Mouse (Mus musculus) adrenal gland, adult 10 weeks (tissue): ENCODE results near the gene Olfr706. TPM values are rescaled to one million over a fixed set of nuclear protein-coding genes. Genes with fewer than 3 reads are reported as not detected.

Experiments
- polyA plus RNA-seq: library from polyadenylated mRNA; stranded (reverse); fragments of 350-450 nt; fragmentation: Illumina TruSeq; extraction: RNeasy Lipid Tissue Mini Kit (QIAGEN cat#74804); gene quantifications from one replicate; pipeline ENCODE4 v1.2.3, GENCODE M21; 2014; ENCODE audit warnings: low read depth, low replicate concordance

Olfr706 gene
- polyA plus RNA-seq = not detected

DNA sequence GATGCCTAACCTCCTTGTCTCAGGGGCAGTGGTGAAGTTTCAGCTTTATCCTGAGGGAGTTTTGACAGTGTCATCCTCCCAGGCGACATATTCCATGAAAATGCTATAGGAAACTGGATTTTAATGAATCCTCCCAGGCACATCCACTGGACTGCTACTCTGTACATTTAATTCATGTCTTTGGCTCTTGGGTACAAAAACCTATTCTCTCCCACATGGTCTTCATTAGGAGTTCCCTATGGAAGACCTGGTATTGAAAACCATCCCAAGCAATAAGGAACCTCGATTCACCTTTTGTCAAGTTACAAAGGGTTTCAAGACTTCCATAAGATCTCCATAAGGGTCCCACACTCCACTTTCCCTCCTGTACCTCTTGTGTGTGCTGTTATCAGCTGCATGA lies at the start of gene Olfr706:
TSS of gene Olfr706 (minus strand) at position 101 of the 400 bp plus-strand sequence.

DNA sequence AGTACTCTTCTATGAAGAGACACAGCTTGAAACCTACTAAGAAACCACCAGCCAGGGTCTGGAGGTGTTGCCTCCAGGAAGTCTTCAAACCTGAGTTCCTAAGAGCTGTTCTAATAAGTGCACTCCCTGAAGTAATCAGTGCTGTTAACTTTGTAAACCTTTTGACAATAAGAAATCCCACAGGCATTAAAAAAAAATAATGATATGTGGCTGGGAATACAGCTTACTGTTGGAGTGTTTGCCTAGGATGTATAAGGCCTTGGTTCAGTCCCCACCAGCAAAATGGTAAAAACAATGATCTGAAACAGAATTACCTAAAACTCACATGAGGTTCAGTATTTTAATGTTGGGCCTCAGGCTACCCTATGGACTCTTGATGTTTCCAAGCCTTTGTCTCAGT lies 44.2 kb upstream of the Olfr706 start, which contains the start of gene Olfr709-ps1:
TSS of gene Olfr709-ps1 (minus strand) at position 101 of the 400 bp plus-strand sequence.

DNA sequence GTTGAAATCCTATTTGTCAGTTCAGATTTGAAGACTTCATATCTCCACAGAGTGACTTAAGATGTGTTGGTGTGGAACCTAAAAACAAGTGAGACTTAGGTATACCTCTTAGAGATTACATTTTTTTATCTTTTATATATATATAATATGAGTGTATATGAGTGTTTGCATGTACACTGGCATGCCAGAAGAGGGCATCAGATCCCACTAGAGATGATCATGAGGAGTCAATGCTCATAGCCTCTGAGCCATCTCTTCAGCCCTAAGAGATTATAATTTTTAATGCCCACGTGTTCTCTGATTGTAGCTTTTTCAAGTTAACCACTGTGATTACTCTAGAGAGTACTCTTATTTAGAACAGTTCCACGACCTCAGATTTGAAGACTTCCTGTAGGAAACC lies 19.7 kb upstream of the Olfr706 start, which contains the start of gene Olfr1532-ps1:
TSS of gene Olfr1532-ps1 (plus strand) at position 326 of the 400 bp plus-strand sequence.

DNA sequence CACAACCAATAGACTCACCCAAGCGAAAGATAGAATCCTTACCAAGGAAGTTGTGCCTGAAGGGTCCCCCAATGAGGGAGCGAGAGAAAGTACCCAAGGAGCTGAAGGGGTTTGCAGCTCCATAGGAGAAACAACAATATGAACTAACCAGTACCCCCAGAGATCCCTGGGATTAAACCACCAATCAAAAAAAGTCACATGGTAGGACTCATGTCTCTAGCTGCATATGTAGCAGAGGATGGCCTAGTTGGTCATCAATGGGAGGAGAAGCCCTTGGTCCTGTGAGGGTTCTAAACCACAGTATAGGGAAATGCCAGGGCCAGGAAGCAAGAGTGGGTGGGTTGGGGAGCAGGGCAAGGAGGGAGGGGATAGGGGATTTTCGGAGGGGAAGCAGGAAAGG lies 13.2 kb upstream of the Olfr706 start, which contains the start of gene Olfr707:
TSS of gene Olfr707 (minus strand) at position 101 of the 400 bp plus-strand sequence.

DNA sequence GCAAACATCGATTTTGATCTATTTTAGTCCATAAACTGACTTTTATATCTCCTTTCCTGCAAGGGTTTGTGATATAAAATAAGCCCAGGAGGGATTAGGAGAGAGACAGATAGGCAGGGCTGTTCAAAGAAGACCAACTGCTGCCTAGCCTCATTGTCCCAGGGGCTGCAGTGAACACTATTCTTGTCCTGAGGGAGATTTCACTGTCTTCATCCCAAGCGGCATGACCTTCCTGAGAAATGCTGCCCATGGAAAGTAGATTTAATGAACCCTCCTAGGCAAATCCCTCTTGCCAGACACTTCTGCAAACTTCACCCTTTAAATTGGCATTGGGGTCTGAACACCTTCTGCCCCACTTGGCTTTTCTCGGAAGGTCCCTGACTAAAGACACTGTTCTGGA lies 11.2 kb downstream of the Olfr706 start, which contains the start of gene Olfr705:
TSS of gene Olfr705 (minus strand) at position 101 of the 400 bp plus-strand sequence.

DNA sequence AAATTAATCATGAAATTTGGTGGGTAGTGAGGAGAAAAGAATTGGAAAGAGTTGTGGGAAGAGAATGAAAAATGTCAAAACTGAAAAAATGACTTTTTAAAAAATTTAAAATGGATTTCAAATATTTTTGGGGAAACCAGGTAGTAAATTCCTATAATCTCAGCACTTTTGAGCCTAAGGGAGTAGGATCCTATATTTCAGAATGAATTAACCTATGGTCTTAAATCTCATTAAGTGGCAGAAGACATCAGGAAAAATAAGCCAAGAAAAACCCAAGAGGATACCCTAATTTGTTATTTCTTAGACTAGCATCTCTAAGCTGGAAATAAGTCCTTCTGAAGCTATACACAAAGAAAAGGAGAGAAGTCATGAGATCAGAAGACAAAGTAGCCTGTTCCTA lies 25.1 kb downstream of the Olfr706 start, which contains the start of gene Olfr704:
TSS of gene Olfr704 (plus strand) at position 301 of the 400 bp plus-strand sequence.

DNA sequence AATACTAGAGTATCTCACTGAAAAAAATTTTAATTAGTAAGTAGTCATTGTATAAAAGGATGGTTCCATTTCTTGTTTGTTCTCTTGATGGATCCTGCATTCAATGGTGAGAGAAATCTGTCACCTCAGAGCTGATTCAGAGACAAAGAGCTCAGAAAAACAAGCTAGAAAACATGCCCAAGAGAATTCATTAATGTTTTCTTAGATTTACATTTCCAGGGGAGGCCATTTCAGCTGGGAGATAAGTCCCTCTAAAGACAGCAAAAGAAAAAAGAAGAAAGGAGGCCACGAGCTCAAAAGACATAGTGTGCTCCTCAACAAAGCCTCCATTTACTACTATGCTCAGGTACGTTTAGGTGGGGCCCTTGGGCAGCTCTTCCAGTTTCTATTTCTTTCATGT lies 44.9 kb downstream of the Olfr706 start, which contains the start of gene Olfr703:
TSS of gene Olfr703 (plus strand) at position 301 of the 400 bp plus-strand sequence.

DNA sequence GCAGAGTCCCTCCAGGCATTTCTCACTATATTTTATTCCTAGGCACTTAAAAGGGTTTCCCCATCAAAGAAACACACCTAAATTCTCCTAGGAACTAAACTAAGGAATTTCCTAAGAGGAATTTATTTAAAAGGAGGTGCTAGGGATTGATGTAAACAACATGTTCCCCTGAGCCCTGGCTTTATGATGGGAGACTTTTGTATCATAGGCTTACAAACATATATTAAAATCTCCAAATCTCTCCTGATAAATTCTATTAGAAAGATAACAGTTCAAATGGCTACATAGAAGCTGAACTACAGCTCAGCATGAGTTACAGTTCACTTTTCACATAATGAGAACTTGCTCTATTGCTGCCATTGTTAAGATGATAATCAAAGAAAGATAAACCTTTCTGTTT lies 54.2 kb downstream of the Olfr706 start, which contains the start of gene Olfr702:
TSS of gene Olfr702 (minus strand) at position 101 of the 400 bp plus-strand sequence.

Other genes starting within 250 kb of the Olfr706 start
- not detected for gene Olfr693, start 207.6 kb downstream of the Olfr706 start, polyA plus RNA-seq
- gene Olfr694, start 196.3 kb downstream of the Olfr706 start, polyA plus RNA-seq = not detected
- not detected for gene Olfr695, start 171.8 kb downstream of the Olfr706 start, polyA plus RNA-seq
- gene Olfr697, start 145.7 kb downstream of the Olfr706 start, polyA plus RNA-seq = not detected
- gene Olfr698, start 132.8 kb downstream of the Olfr706 start, polyA plus RNA-seq = not detected
- gene Olfr699, start 95.0 kb downstream of the Olfr706 start, polyA plus RNA-seq = not detected
- gene Olfr700, start 79.3 kb downstream of the Olfr706 start, polyA plus RNA-seq = not detected
- not detected for gene Olfr701, start 74.0 kb downstream of the Olfr706 start, polyA plus RNA-seq
- gene Olfr702, start 54.3 kb downstream of the Olfr706 start, polyA plus RNA-seq = not detected
- gene Olfr703, start 44.8 kb downstream of the Olfr706 start, polyA plus RNA-seq = not detected
- not detected for gene Olfr704, start 25.0 kb downstream of the Olfr706 start, polyA plus RNA-seq
- gene Olfr705, start 11.3 kb downstream of the Olfr706 start, polyA plus RNA-seq = not detected
- not detected for gene Olfr707, start 13.1 kb upstream of the Olfr706 start, polyA plus RNA-seq
- not detected for gene Olfr1532-ps1, start 19.8 kb upstream of the Olfr706 start, polyA plus RNA-seq
- gene Olfr709-ps1, start 44.1 kb upstream of the Olfr706 start, polyA plus RNA-seq = not detected
- not detected for gene Olfr710, start 60.1 kb upstream of the Olfr706 start, polyA plus RNA-seq
- not detected for gene Olfr6, start 75.8 kb upstream of the Olfr706 start, polyA plus RNA-seq
- gene Olfr711, start 87.3 kb upstream of the Olfr706 start, polyA plus RNA-seq = not detected
- not detected for gene Olfr2, start 117.9 kb upstream of the Olfr706 start, polyA plus RNA-seq
- not detected for gene Olfr713, start 143.0 kb upstream of the Olfr706 start, polyA plus RNA-seq
- not detected for gene Olfr714, start 182.8 kb upstream of the Olfr706 start, polyA plus RNA-seq
- gene Olfr17, start 205.1 kb upstream of the Olfr706 start, polyA plus RNA-seq = not detected
- gene Olfr715b, start 222.2 kb upstream of the Olfr706 start, polyA plus RNA-seq = not detected
- gene Olfr715, start 242.9 kb upstream of the Olfr706 start, polyA plus RNA-seq = not detected